Mouse (Mus musculus): ENCODE data around the gene Tub. TPM values are rescaled to one million over a fixed set of nuclear protein-coding genes. Genes with fewer than 3 reads are reported as not detected.

Tub gene
- 0.01 TPM in 1 of 2 replicates, not detected in the other for polyA plus RNA-seq (2012)

DNA sequence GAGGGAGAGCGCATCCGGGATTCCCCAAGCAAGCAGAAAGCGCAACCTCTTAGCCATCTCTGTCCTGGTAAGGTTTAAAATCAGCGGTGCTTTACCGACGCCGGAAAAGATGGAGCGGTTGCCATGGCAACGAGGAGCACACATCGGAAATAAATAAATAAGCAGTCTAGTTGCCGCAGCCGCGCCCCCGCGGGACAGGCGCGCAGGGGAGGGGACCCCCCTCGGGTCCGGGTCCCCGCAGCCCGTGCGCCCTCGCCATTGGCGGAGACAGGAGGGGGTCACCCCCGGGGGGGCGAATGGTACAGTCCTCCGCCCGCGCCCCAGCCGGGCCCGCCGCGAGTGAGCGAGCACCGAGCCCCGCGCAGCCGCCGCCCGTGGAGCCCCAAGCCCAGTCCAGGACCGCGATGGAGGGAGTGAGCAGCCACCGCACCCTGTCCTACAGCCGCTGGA lies at the start of gene Tub:
Gene Tub (plus strand): TSS at position 27 of the 450 bp plus-strand sequence.

GRCm38 (mm10) chr7:108929726-108930393 lies 20.3 kb upstream of the Tub start, which contains the start of gene Nlrp10:
Nlrp10 (minus strand) TSS chr7:108930178.

DNA sequence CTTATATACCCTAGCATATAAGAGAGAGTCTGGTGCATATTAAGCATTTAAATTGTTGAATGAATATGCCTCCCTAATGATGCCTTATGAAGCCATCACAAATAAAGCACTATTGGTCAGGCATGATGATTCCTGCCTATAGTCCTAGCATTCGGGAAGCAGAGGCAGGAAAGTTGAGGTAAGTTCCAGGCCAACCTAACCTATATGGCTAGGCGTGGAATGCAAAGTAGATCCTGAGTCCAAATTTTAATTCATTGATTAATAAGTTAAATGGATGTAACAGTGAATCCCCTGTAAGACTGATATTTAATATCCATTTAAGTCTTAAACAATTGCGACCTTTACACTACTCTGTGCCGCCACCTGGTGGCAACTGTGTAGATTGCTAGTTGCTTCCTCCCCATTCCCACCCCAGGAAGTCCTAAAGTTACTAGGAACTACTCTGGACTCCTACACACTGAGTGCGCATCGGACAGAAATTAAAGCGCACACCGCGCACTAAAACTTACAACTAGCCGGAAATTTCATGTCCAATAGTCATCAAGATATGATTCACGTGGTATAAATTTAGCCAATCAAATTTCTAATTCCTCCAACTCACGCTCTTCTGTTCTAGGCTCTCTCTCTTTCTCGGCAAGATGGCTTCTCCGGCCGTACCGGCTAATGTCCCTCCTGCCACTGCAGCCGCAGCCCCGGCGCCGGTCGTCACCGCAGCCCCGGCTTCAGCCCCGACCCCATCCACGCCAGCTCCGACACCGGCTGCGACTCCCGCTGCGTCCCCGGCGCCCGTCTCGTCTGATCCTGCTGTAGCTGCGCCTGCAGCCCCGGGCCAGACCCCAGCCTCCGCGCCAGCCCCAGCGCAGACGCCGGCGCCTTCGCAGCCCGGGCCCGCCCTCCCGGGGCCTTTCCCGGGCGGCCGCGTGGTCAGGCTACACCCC lies 16.1 kb upstream of the Tub start, which contains the start of gene Eif3f:
Gene Eif3f (plus strand): TSS at position 624 of the 938 bp plus-strand sequence.

DNA sequence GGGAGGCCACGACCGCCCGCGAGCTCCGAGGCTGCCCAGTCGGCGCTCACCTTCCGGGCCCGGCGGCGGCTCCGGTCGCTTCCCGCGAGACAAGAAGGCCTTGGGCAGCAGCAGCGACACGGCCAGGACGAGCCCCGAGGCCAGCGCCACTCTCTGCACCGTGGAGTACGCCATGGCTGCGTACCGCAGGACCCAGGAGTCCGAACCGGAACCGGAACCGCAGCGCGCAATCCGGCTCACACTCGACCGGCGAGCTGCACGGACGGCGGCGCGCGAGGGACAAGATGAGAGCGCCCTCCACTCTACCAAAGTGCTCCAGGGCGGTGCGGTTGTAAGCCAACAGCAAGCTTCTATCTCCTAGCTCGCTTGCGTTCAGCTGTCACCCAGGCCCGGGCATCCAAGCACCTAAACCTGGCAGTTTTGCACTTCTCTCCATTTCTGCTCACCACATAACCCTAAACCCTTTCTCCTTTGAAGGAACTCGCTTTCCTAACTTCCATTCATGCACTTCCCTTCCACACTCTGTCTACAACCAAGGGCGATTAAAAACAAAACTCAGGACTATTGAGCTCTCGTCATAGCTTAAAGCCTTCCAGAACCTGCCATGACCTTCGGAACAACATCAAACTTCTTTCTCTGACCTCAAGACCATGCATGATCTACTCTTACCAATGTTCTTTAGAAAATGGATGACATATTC lies 133.1 kb downstream of the Tub start, which contains the start of gene Ric3:
Gene Ric3 (minus strand): TSS at position 219 of the 700 bp plus-strand sequence.

Other genes starting within 250 kb of the Tub start
- not detected in 2 replicates for gene Olfr512, start 237.0 kb upstream of the Tub start, polyA plus RNA-seq (2012)
- gene Olfr513, start 199.4 kb upstream of the Tub start, polyA plus RNA-seq (2012), result not detected in 2 replicates
- gene Olfr514, start 124.3 kb upstream of the Tub start, polyA plus RNA-seq (2012), result not detected in 2 replicates
- not detected in 2 replicates for gene Olfr516, start 99.8 kb upstream of the Tub start, polyA plus RNA-seq (2012)
- gene Olfr517, start 78.0 kb upstream of the Tub start, polyA plus RNA-seq (2012), result not detected in 2 replicates
- not detected in 2 replicates for gene Olfr518, start 65.3 kb upstream of the Tub start, polyA plus RNA-seq (2012)
- not detected in 2 replicates for gene Olfr519, start 55.9 kb upstream of the Tub start, polyA plus RNA-seq (2012)
- 0.13 and 0.15 TPM in 2 replicates for gene Nlrp10, start 20.2 kb upstream of the Tub start, polyA plus RNA-seq (2012)
- 565 and 621 TPM in 2 replicates for gene Eif3f, start 15.9 kb upstream of the Tub start, polyA plus RNA-seq (2012)
- 0.89 and 0.95 TPM in 2 replicates for gene Ric3, start 133.0 kb downstream of the Tub start, polyA plus RNA-seq (2012)
- gene Lmo1, start 224.9 kb downstream of the Tub start, polyA plus RNA-seq (2012), result 25.7 and 45.9 TPM in 2 replicates

Data from megakaryocyte-erythroid progenitor cell, adult 5 weeks (primary cell).